15 mouse cellular contexts compared by ENCODE assay signal in genomic region chr2:70369421-70369820, GRCm38 (mm10).
DNase-seq lines count a peak whose midpoint lies in the region; TF ChIP-seq lines count a peak whose summit lies in the region.
"Had no signal": no experiment of that assay in that cellular context is flagged by ENCODE, and none has a peak within 500 bp of the region (broad histone marks: within the 10 kb centered on the region; RNA-seq: fewer than 3 reads in every experiment).

No protein-coding gene starts in this region.

- H3K4me3 ChIP-seq in cerebellum, adult 2 months (replicated peaks; ENCODE audit: insufficient read depth, low read depth, low read length) = no peak overlapping the region
- H3K4me3 ChIP-seq: embryonic facial prominence, embryonic 13.5 days; forebrain, embryonic 12.5 days; hindbrain, embryonic 10.5 days had no signal

- H3K4me1 ChIP-seq in cerebellum, adult 2 months (ENCODE audit: control insufficient read depth, insufficient read depth, low read length) = no peaks in the 10 kb centered on the region
- H3K4me1 ChIP-seq: forebrain, embryonic 12.5 days; hindbrain, embryonic 10.5 days had no signal

- H3K27me3 ChIP-seq in cerebellum, adult 2 months (ENCODE audit: control insufficient read depth, insufficient read depth, low read length) = no peaks in the 10 kb centered on the region; the same call in 1 of the 2 replicates
- H3K27me3 ChIP-seq: embryonic facial prominence, embryonic 13.5 days; forebrain, embryonic 12.5 days had no signal

- peak; percentile 3 for DNase-seq in cerebellum, adult 11 months
- no peak for DNase-seq in cerebellum, postnatal 4 days (ENCODE audit: low spot score in 2 of 2)
- peak; percentile 36 to 38 for DNase-seq in cerebellum, adult 2 months
- DNase-seq in cerebellum, postnatal 14 days = peak; percentile 56 to 72
- DNase-seq in frontal cortex, postnatal 14 days (ENCODE audit: low spot score in 2 of 2) = no peak
- DNase-seq in kidney, adult 8-10 months = no peak
- no peak for DNase-seq in gastrocnemius, postnatal 25 days
- DNase-seq: adrenal gland, adult 2 months; adrenal gland, postnatal 25 days; heart, adult 18-20 months; kidney, adult 9 months had no signal

- 33% methylated on average over 6 of the region's 6 CpGs for WGBS in cerebellum, adult 2 months

- TF ChIP-seq CTCF in cerebellum, adult 2 months (IDR thresholded peaks at IDR 0.05; ENCODE audit: borderline replicate concordance, insufficient read depth, low read depth, low read length) = no peak

- no peak overlapping the region for H3K27ac ChIP-seq in cerebellum, adult 2 months (ENCODE audit: insufficient read depth, low read length)
- H3K27ac ChIP-seq: forebrain, embryonic 12.5 days; hindbrain, embryonic 10.5 days; hindbrain, embryonic 14.5 days had no signal

- TF ChIP-seq POLR2A in cerebellum, adult 2 months (IDR thresholded peaks at IDR 0.05; ENCODE audit: borderline replicate concordance, insufficient read depth, low read length) = no peak

Comparison
In these comparisons a context has a peak if more than half of its experiments do, and no peak if none do; other contexts are left out.
1. DNase-seq: peak in cerebellum, adult 11 months (single experiment), cerebellum, adult 2 months (2 of 2) and cerebellum, postnatal 14 days (2 of 2); none in cerebellum, postnatal 4 days (0 of 2), frontal cortex, postnatal 14 days (0 of 2), kidney, adult 8-10 months (0 of 2) and gastrocnemius, postnatal 25 days (single experiment).